Mouse (Mus musculus): ENCODE results near the gene Gins2.

GRCm38 (mm10) chr8:120634329-120634839 lies 45.3 kb upstream of the Gins2 start:
- no peak for TF ChIP-seq CTCF (conservative IDR thresholded peaks at IDR 0.05; ENCODE audit: low read length)
- no peak for TF ChIP-seq POU5F1 (IDR thresholded peaks at IDR 0.05; ENCODE audit: borderline replicate concordance, low read length)
- no peak for TF ChIP-seq NANOG (IDR thresholded peaks at IDR 0.05; ENCODE audit: borderline replicate concordance, low read length)

Data from E14TG2a.4 (cell line).